Mouse (Mus musculus): ENCODE data around the gene Hs2st1.

DNA sequence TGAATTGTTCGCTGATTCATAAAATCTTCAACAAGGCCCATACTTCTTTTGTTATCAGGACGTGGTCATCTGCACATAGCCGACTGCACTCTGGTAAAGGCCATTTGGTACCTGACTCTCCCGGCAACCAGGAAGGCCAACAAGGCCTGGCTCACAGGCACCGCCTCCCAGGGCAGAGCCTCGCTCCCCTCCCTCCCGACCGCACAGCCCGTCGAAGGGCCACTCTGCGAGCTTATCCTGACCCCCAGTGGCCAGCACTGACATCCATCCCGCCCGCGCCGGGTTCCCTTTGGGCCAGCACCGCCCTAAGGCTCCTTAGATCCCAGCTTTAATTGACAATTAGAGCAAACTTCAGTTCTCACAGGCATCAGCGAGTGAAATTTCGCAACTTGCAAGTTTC is 189.1 kb downstream of the Hs2st1 start:
- no peak for TF ChIP-seq POLR2A (IDR thresholded peaks at IDR 0.05; ENCODE audit: borderline replicate concordance, extremely low read depth, insufficient read depth, insufficient read length, poor library complexity, severe bottlenecking)
- peak; percentile 74 for TF ChIP-seq CTCF (IDR thresholded peaks at IDR 0.05; ENCODE audit: borderline replicate concordance, extremely low read depth, insufficient read depth, insufficient read length)

All from brain, embryonic 14.5 days (tissue).